Mouse (Mus musculus): ENCODE results near the gene Cntn1. TPM values are rescaled to one million over a fixed set of nuclear protein-coding genes. Genes with fewer than 3 reads are reported as not detected.

Gene Cntn1
- polyA plus RNA-seq, 1 experiment from 2014 or later, result 2.3 TPM

DNA sequence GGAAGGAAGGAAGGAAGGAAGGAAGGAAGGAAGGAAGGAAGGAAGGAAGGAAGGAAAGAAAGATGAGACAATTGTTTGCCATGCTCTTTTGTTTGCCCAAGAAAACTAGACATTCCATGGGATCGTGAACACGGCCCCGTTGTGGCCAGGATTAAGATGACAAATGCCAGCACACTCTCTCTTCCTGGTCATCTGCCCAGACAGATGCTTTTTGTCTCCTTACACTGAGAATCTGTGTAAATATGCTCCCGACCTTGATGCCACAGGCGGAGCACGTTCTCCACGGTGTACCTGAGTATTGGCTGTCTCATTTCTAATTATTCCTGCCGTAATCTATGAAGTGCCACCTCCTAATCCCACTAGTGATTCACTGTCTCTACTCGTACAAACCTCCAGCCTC, 51.0 kb downstream of the Cntn1 start:
- Histone ChIP-seq H3K9me3 (ENCODE audit: control insufficient read depth) (no peaks in the 10 kb centered on the region), H3K4me2 (replicated peaks; ENCODE audit: low read depth) (no peak overlapping the region), H3K4me3 (ENCODE audit: low read depth, low read length) (no peak overlapping the region), H3K4me1 (replicated peaks; ENCODE audit: control insufficient read depth, insufficient read depth, low read length) (no peaks in the 10 kb centered on the region), H3K27ac (ENCODE audit: low read depth, low read length) (no peak overlapping the region), H3K9ac (ENCODE audit: low read depth, low read length) (no peak overlapping the region), H3K36me3 (ENCODE audit: control insufficient read depth, insufficient read depth) (no peaks in the 10 kb centered on the region), H3K27me3 (replicated peaks; ENCODE audit: control insufficient read depth, insufficient read depth, low read length) (no peaks in the 10 kb centered on the region)
- no peak for TF ChIP-seq CTCF (IDR thresholded peaks at IDR 0.05; ENCODE audit: low read depth)
- 52% methylated on average over 9 of the region's 9 CpGs for WGBS
- no peak for ATAC-seq

DNA sequence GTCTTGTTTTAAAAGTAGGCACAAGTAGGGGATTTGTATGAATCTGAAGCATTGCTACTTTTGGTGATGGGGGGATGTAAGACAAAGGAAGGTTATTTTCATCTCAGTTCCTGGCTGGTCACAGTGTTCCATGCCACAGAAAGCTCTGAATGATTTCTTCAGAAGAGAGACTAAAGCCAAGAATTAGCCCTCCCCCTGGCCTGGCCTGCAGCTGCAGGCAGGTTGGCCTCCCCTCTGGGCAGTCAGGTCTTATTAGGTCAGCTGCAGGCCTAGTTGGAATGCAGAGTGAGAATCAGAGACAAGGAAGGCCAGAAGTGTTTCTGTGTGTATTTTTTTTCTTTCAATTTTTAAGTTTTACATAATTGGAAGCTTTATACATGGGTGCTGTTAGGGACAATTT, 61.5 kb downstream of the Cntn1 start:
- ATAC-seq, result no peak
- no peak for TF ChIP-seq CTCF (IDR thresholded peaks at IDR 0.05; ENCODE audit: low read depth)
- H3K9me3 ChIP-seq (ENCODE audit: control insufficient read depth), result no peaks in the 10 kb centered on the region
- H3K36me3 ChIP-seq (ENCODE audit: control insufficient read depth, insufficient read depth), result no peaks in the 10 kb centered on the region
- no peaks in the 10 kb centered on the region for H3K4me1 ChIP-seq (replicated peaks; ENCODE audit: control insufficient read depth, insufficient read depth, low read length)
- no peak overlapping the region for H3K4me3 ChIP-seq (ENCODE audit: low read depth, low read length)
- H3K4me2 ChIP-seq (replicated peaks; ENCODE audit: low read depth), result no peak overlapping the region
- no peak overlapping the region for H3K27ac ChIP-seq (ENCODE audit: low read depth, low read length)
- H3K9ac ChIP-seq (ENCODE audit: low read depth, low read length), result no peak overlapping the region
- H3K27me3 ChIP-seq (replicated peaks; ENCODE audit: control insufficient read depth, insufficient read depth, low read length), result no peaks in the 10 kb centered on the region

DNA sequence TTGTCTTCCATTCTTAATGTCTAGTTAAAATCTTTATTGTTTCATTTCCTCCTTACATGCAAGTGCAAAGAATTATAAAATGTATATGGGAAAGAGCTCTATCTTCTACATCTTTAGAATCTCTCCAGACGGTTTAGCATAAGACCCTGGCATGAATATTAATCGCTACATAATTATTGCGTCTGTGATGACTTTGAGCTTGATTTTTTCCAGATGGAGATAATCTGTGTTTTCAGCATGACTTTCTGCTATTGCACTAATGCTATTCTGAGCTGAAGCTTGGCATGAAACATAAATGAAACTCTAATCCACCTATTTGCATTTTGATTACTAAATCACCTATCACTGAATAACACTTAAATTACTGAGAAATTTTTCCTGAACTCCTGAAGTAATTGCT, 82.0 kb downstream of the Cntn1 start:
- WGBS, result 83% methylated on average over 3 of the region's 3 CpGs
- no peak for TF ChIP-seq CTCF (IDR thresholded peaks at IDR 0.05; ENCODE audit: low read depth)

DNA sequence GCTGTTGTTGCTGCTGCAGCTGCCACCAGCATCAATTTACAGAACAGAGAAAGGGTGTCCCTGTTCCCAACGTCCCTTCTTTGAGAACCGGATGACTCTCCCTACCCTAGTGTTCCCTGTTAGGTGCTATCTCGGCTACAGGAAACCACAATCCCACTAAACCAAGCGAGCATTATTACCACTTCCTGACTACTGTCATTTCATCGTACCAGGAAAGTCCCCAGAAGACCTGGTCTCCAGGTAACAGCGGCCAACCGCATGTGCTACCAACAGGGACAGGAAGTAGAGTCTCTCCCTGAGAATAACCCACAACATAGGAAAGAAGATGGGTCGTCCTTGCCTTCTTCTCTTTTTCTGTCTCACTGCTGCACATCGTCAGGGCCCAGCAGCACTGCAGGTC, 83.3 kb downstream of the Cntn1 start:
- Histone ChIP-seq H3K4me2 (replicated peaks; ENCODE audit: low read depth) (no peak overlapping the region), H3K36me3 (ENCODE audit: control insufficient read depth, insufficient read depth) (no peaks in the 10 kb centered on the region), H3K27me3 (replicated peaks; ENCODE audit: control insufficient read depth, insufficient read depth, low read length) (no peaks in the 10 kb centered on the region), H3K4me3 (ENCODE audit: low read depth, low read length) (no peak overlapping the region), H3K4me1 (replicated peaks; ENCODE audit: control insufficient read depth, insufficient read depth, low read length) (no peaks in the 10 kb centered on the region), H3K9ac (ENCODE audit: low read depth, low read length) (no peak overlapping the region), H3K9me3 (ENCODE audit: control insufficient read depth) (no peaks in the 10 kb centered on the region), H3K27ac (ENCODE audit: low read depth, low read length) (no peak overlapping the region)
- no peak for TF ChIP-seq CTCF (IDR thresholded peaks at IDR 0.05; ENCODE audit: low read depth)
- ATAC-seq, result no peak
- WGBS, result 73% methylated on average over 9 of the region's 9 CpGs

More for the DNA sequence above, 82.0 kb downstream of the Cntn1 start:
- Histone ChIP-seq H3K4me2 (replicated peaks; ENCODE audit: low read depth) (no peak overlapping the region), H3K27ac (ENCODE audit: low read depth, low read length) (no peak overlapping the region), H3K4me1 (replicated peaks; ENCODE audit: control insufficient read depth, insufficient read depth, low read length) (no peaks in the 10 kb centered on the region), H3K4me3 (ENCODE audit: low read depth, low read length) (no peak overlapping the region), H3K36me3 (ENCODE audit: control insufficient read depth, insufficient read depth) (no peaks in the 10 kb centered on the region), H3K27me3 (replicated peaks; ENCODE audit: control insufficient read depth, insufficient read depth, low read length) (no peaks in the 10 kb centered on the region), H3K9ac (ENCODE audit: low read depth, low read length) (no peak overlapping the region), H3K9me3 (ENCODE audit: control insufficient read depth) (no peaks in the 10 kb centered on the region)
- ATAC-seq, result no peak

DNA sequence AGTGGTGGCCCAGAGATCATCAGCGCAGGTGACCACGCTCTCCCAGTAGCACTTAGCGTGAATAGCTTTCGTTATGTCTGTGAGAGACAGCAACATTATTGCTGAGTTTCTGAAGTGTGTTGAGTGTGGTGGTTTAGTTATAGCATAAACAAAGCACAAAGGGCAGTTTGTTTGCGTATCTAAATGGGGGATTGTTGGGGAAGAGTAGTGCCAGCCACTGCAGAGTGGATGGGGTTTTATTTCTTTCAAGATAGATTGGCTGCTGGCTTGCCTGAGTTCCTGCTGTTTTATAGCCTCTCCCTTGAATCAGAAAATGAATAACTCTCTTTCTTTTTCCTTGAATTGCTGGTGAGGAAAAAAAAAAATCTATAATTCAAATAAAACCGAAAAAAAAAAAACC, 86.1 kb downstream of the Cntn1 start:
- Histone ChIP-seq H3K9ac (ENCODE audit: low read depth, low read length) (no peak overlapping the region), H3K4me3 (ENCODE audit: low read depth, low read length) (no peak overlapping the region), H3K9me3 (ENCODE audit: control insufficient read depth) (no peaks in the 10 kb centered on the region), H3K36me3 (ENCODE audit: control insufficient read depth, insufficient read depth) (no peaks in the 10 kb centered on the region), H3K4me1 (replicated peaks; ENCODE audit: control insufficient read depth, insufficient read depth, low read length) (no peaks in the 10 kb centered on the region), H3K27me3 (replicated peaks; ENCODE audit: control insufficient read depth, insufficient read depth, low read length) (no peaks in the 10 kb centered on the region), H3K4me2 (replicated peaks; ENCODE audit: low read depth) (no peak overlapping the region), H3K27ac (ENCODE audit: low read depth, low read length) (no peak overlapping the region)
- 82% methylated on average over 6 of the region's 6 CpGs for WGBS
- ATAC-seq, result no peak
- TF ChIP-seq CTCF (IDR thresholded peaks at IDR 0.05; ENCODE audit: low read depth), result no peak

DNA sequence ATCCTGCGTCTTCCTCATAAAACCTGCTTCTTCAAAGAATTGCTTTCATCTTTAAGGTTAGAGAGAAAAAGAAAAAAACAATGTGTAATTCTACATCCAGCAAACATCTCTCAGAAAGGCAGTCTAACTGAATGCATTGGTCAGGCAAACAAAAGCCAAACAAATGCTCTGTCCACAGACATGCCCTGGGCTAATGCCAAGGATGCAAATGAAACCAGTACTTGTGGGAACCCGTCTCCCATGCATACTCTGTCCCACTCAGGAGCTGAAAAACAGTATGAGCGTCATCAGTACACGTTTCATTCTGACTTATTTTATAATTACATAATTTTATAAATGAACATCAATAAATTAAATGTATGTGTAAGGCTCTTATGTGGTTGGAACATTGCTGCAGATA, 91.0 kb downstream of the Cntn1 start:
- H3K9ac ChIP-seq (ENCODE audit: low read depth, low read length), result no peak overlapping the region
- H3K27ac ChIP-seq (ENCODE audit: low read depth, low read length), result no peak overlapping the region
- 67% methylated on average over 4 of the region's 4 CpGs for WGBS
- no peak overlapping the region for H3K4me3 ChIP-seq (ENCODE audit: low read depth, low read length)
- H3K4me1 ChIP-seq (replicated peaks; ENCODE audit: control insufficient read depth, insufficient read depth, low read length), result no peaks in the 10 kb centered on the region
- H3K36me3 ChIP-seq (ENCODE audit: control insufficient read depth, insufficient read depth), result no peaks in the 10 kb centered on the region
- no peak overlapping the region for H3K4me2 ChIP-seq (replicated peaks; ENCODE audit: low read depth)
- no peak for TF ChIP-seq CTCF (IDR thresholded peaks at IDR 0.05; ENCODE audit: low read depth)
- ATAC-seq, result no peak
- H3K27me3 ChIP-seq (replicated peaks; ENCODE audit: control insufficient read depth, insufficient read depth, low read length), result no peaks in the 10 kb centered on the region
- H3K9me3 ChIP-seq (ENCODE audit: control insufficient read depth), result no peaks in the 10 kb centered on the region

DNA sequence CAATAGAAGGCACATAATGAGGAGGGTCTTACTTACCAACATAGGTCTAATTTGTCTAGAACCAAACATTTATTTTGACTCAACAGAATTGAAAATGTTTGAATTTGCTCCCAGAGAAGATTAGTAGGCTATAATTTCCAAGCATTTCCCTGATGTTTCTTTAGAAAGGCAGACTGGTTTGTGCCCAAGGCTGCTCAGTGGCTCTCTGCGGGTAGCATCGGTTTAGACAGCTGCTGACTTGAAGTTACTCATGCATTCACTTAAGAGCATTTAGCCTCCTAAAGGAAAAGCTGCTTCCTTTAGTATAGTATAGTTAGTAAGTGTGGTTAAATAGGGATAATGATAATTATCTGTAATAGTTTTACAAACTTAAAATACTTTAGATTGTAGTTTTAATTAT, 104.0 kb downstream of the Cntn1 start:
- H3K27me3 ChIP-seq (replicated peaks; ENCODE audit: control insufficient read depth, insufficient read depth, low read length), result no peaks in the 10 kb centered on the region
- TF ChIP-seq CTCF (IDR thresholded peaks at IDR 0.05; ENCODE audit: low read depth), result no peak
- H3K4me2 ChIP-seq (replicated peaks; ENCODE audit: low read depth), result no peak overlapping the region
- no peak for ATAC-seq
- H3K9me3 ChIP-seq (ENCODE audit: control insufficient read depth), result no peaks in the 10 kb centered on the region
- no peak overlapping the region for H3K4me3 ChIP-seq (ENCODE audit: low read depth, low read length)
- WGBS, result 87% methylated on average over 2 of the region's 2 CpGs
- H3K27ac ChIP-seq (ENCODE audit: low read depth, low read length), result no peak overlapping the region
- no peaks in the 10 kb centered on the region for H3K4me1 ChIP-seq (replicated peaks; ENCODE audit: control insufficient read depth, insufficient read depth, low read length)
- no peaks in the 10 kb centered on the region for H3K36me3 ChIP-seq (ENCODE audit: control insufficient read depth, insufficient read depth)
- no peak overlapping the region for H3K9ac ChIP-seq (ENCODE audit: low read depth, low read length)

Data from intestine, postnatal 0 days (tissue).